In the genomic region with DNA sequence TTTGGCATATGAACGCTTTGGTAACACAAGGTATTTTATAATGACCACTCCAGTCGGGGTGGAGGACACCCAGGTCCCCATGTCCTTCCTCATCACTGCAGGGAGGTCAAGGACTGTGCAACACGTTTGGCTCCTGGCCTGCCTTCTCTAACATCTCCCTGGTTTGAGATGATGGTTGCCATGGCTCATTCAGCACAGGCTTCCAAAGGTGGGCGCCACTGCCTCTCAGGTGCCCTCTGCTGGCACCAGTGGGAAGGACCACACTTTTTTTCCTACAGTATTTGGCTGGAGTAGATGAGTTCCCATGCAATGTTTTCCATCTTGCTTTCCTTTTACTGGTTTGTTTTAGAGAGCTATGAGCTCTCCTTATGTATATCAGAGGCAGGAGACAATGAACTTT, we compare ENCODE assay signal across 8 mouse cellular contexts.
DNase-seq lines count a peak whose midpoint lies in the region; ATAC-seq lines count a peak whose summit lies in the region.

No protein-coding gene starts in this region.

- no peak overlapping the region for H3K9ac ChIP-seq in forebrain, embryonic 11.5 days (ENCODE audit: low read length)
- H3K9ac ChIP-seq in forebrain, embryonic 15.5 days (replicated peaks), result no peak overlapping the region

- H3K36me3 ChIP-seq in forebrain, embryonic 11.5 days (ENCODE audit: control insufficient read depth, insufficient read depth, low read length), result no peaks in the 10 kb centered on the region
- no peaks in the 10 kb centered on the region for H3K36me3 ChIP-seq in forebrain, embryonic 15.5 days

- 44% methylated on average over 4 of the region's 4 CpGs for whole genome bisulfite sequencing in forebrain, embryonic 11.5 days
- 51% methylated on average over 4 of the region's 4 CpGs for WGBS in forebrain, embryonic 15.5 days

- no peak overlapping the region for H3K4me3 ChIP-seq in forebrain, embryonic 11.5 days (ENCODE audit: low read depth, low read length)
- no peak overlapping the region for H3K4me3 ChIP-seq in forebrain, embryonic 15.5 days

- H3K27me3 ChIP-seq in forebrain, embryonic 11.5 days (ENCODE audit: control insufficient read depth, insufficient read depth, low read length), result no peaks in the 10 kb centered on the region
- H3K27me3 ChIP-seq in forebrain, embryonic 15.5 days, result no peaks in the 10 kb centered on the region

- no peak overlapping the region for H3K27ac ChIP-seq in forebrain, embryonic 11.5 days (ENCODE audit: low read depth, low read length)
- H3K27ac ChIP-seq in forebrain, embryonic 15.5 days (replicated peaks), result no peak overlapping the region

- peak; percentile 73 for DNase-seq in forebrain, embryonic 11.5 days (ENCODE audit: low spot score)
- peak; percentile 28 for DNase-seq in right cerebral cortex, adult 18-20 months
- DNase-seq in right cerebral cortex, postnatal 36 days (ENCODE audit: low spot score in 2 of 2), result no peak
- peak; percentile 45 for DNase-seq in kidney, postnatal 14 days
- DNase-seq in lung, postnatal 4 days, result peak; percentile 37 to 58
- no peak for DNase-seq in c-Kit-positive CD71-positive TER-119-positive erythroid progenitor cells, embryonic 14.5 days (ENCODE audit: low spot score)

- no peaks in the 10 kb centered on the region for H3K4me1 ChIP-seq in forebrain, embryonic 11.5 days (replicated peaks; ENCODE audit: control insufficient read depth, insufficient read depth, low read length)
- no peaks in the 10 kb centered on the region for H3K4me1 ChIP-seq in forebrain, embryonic 15.5 days

- H3K4me2 ChIP-seq in forebrain, embryonic 11.5 days (ENCODE audit: low read depth, low read length, severe bottlenecking), result no peak overlapping the region
- H3K4me2 ChIP-seq in forebrain, embryonic 15.5 days (replicated peaks), result no peak overlapping the region

- no peaks in the 10 kb centered on the region for H3K9me3 ChIP-seq in forebrain, embryonic 11.5 days (ENCODE audit: control insufficient read depth, low read length)
- H3K9me3 ChIP-seq in forebrain, embryonic 15.5 days, result no peaks in the 10 kb centered on the region

- ATAC-seq in forebrain, embryonic 11.5 days (replicated peaks; ENCODE audit: low FRiP score), result 0 out of 2 replicates have a peak, but pooled peaks have one; percentile 27
- no peak for ATAC-seq in forebrain, embryonic 15.5 days (replicated peaks)
- peak; percentile 83 for ATAC-seq in common myeloid progenitor, adult 5-6 weeks (replicated peaks; ENCODE audit: low read depth, poor library complexity, severe bottlenecking)

Comparison
In these comparisons a context has a peak if more than half of its experiments do, and no peak if none do; other contexts are left out.
1. DNase-seq: peak in forebrain, embryonic 11.5 days (single experiment), right cerebral cortex, adult 18-20 months (single experiment), kidney, postnatal 14 days (single experiment) and lung, postnatal 4 days (2 of 2); none in right cerebral cortex, postnatal 36 days (0 of 2) and c-Kit-positive CD71-positive TER-119-positive erythroid progenitor cells, embryonic 14.5 days (single experiment).